Mouse (Mus musculus): ENCODE measurements around the gene Vldlr. TPM values are rescaled to one million over a fixed set of nuclear protein-coding genes. Genes with fewer than 3 reads are reported as not detected.

Gene Vldlr
- total RNA-seq, 2 experiments from 2014 or later, result 47.5 to 50.8 TPM

DNA sequence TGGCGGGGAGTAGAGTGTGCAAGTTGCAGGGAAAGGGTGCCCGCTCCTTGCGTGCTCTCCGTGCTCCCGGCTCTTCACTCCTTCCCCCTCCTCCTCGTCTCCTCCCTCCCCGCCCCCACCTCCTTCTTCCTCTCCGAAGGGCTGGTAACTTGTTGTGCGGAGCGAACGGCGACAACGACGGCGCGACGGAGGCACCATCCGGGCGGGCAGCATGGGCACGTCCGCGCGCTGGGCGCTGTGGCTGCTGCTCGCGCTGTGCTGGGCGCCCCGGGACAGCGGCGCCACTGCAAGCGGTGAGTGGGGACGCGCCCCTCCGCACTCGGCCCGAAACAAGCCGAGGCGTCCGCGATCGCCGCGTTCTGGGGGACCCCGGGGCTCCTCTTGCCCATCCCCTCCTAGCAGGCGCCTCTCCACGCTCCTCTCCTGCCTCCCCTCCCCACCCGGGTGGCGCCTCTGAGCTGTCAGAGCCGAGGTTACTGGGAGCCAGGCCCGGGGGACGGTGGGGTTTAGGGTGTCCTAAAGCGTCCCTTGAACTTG, 1.2 kb downstream of the Vldlr start:
- DNase-seq (ENCODE audit: low spot score in 2 of 2), result peak; percentile 52 to 60
- no peak for TF ChIP-seq CTCF (conservative IDR thresholded peaks at IDR 0.05)
- H3K4me3 ChIP-seq, result peak overlapping the region; percentile 86
- peak overlapping the region; percentile 99 for H3K27ac ChIP-seq

DNA sequence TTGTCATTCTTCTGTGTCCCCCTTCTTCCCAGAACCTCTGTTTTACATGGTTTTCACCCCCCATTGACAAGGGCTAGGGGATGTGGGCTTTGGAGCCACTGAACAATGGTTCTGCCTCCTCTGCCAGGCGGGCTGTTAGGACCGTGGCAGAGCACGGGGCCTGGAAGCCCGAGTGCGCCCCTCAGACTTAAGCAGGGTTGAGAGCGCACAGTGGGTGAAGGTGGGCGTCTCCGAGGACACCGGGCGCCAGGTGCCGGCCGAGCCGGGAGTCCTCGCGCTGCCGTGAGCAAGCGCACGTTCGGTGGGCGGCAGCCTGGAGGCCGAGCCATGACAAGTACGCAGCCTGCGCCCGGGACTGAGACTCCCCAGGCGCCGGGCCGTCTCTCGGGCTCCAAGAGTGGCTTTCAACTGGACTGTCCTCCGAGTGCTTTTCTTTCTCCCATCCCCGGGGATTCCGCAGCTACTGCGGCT, 1.7 kb downstream of the Vldlr start:
- no peak for TF ChIP-seq CTCF (conservative IDR thresholded peaks at IDR 0.05)
- DNase-seq (ENCODE audit: low spot score in 2 of 2), result peak in 1 of 2 experiments; percentile 46
- Histone ChIP-seq H3K4me3 (peak overlapping the region; percentile 86), H3K27ac (peak overlapping the region; percentile 99)

DNA sequence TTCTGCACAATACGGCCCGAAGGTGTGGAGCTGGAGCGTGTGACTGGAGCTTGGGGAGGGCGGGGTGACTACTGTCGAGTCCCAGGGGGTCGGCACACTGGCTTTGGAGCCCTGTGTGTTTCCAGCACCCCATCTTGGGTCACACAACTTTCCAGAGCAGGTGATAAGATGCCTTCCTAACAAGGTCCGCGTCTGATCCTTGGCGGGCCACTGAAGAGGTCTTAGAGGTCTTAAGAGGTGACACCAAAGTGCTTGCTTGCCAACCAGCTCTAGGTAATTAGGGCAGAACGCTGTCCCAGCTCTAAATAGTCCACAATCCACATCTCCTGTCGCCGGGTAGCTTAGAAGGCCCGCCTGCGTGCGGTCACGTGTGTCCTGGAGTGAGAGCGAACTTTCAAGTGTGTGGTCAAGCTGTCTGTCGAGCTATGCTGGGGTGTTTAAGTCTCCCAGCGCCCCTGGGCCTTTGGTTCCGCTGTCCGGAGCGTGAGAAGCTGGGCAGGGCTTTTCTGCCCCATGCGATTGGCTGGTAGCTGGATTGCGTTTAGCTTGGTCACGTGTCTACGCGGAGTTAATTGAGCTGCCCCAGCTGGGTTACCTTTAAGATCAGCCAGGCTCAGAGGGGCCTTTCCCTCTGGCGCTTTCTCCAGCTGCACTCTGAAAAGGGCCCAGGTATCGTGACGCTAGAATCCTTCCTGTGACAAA, 2.4 kb downstream of the Vldlr start:
- DNase-seq (ENCODE audit: low spot score in 2 of 2), result peak; percentile 61 to 64
- no peak for TF ChIP-seq CTCF (conservative IDR thresholded peaks at IDR 0.05)
- peak overlapping the region; percentile 99 for H3K27ac ChIP-seq

DNA sequence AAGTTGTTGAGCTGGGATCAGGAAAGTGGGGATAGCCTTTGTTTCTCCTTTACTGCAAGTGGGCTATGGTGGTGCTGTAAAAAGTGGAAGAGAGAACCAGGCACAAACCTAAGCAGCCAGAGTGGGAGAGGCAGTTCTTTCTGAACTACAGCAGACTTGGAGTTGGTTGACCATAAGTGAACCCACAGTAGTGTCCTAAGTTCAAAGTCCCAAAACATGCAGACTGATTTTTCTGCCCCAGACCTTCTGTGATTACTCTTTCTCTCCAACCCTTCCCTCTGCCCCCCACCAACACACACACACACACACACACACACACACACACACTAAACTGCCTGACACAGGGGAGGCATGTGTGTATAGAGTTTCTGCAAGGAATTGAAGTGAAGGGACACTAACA, 3.3 kb downstream of the Vldlr start:
- no peak for DNase-seq (ENCODE audit: low spot score in 2 of 2)
- no peak for TF ChIP-seq CTCF (conservative IDR thresholded peaks at IDR 0.05)
- H3K4me3 ChIP-seq, result no peak overlapping the region
- peak overlapping the region; percentile 99; the same call in 1 of the 2 replicates for H3K27ac ChIP-seq

More for the DNA sequence above, 2.4 kb downstream of the Vldlr start:
- H3K4me3 ChIP-seq, result peak overlapping the region; percentile 86

DNA sequence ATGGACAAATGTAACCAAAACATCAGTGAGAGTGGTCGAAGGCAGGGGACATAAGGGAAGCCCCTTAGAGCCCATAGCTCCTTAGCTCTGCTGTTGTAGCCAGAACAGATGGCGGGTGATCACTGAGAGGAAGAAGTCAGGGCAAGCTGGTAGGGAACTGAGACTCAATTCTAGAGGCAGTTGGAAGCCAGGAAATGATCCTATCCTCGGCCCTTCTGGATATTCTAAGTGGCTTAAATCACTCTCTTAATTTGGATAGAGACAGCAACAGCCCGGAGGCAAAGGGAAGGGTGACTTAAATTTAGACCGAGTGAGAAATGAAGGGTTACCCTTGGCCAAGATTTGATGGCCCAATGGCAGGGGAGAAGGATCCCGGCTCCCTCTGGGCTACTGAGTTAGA, 6.8 kb downstream of the Vldlr start:
- no peak overlapping the region for H3K4me3 ChIP-seq
- no peak for TF ChIP-seq CTCF (conservative IDR thresholded peaks at IDR 0.05)
- DNase-seq (ENCODE audit: low spot score in 2 of 2), result no peak
- H3K27ac ChIP-seq, result peak overlapping the region; percentile 65; the same call in 1 of the 2 replicates

DNA sequence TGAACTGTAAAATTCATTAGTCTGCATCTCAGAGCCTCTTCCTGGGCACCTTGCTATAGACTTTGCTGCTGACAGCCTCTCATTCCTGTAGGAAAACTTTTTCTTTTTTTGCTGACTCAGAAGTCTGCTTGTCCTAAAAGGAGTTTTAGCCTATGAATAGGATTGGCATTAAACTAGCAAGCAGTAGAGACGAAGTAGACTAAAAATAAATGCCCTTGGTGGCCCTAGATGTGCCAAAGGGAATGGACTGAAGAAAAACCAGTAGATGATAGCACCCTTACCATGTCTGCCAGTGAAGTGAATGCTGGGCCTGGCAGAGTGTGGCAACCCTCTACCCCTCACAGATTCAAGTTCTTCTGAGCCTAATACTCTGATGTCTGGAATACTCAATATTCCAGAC, 8.1 kb downstream of the Vldlr start:
- H3K27ac ChIP-seq, result peak overlapping the region; percentile 65
- no peak overlapping the region for H3K4me3 ChIP-seq
- no peak for TF ChIP-seq CTCF (conservative IDR thresholded peaks at IDR 0.05)
- no peak for DNase-seq (ENCODE audit: low spot score in 2 of 2)

DNA sequence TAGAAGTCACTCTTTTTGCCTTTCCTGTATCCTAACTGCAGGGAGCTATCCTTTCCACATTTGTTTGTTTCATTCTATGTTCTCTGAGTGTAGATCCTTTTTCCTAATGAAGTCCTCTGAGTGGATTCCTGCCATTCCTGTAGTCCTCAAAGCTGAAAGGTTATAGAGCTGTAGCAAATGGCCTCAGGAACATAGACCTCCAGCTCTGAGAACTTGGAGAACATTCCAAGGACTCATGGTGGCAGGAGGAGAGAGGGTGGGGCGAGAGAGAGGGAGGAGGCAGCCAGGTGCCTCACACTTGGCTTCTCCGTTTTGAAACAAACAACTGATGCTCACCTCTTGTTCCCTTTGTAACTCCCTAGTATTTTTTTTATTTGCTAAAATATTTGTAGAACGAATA, 10.3 kb downstream of the Vldlr start:
- no peak overlapping the region for H3K4me3 ChIP-seq
- peak overlapping the region; percentile 65 for H3K27ac ChIP-seq
- no peak for TF ChIP-seq CTCF (conservative IDR thresholded peaks at IDR 0.05)
- DNase-seq (ENCODE audit: low spot score in 2 of 2), result no peak

DNA sequence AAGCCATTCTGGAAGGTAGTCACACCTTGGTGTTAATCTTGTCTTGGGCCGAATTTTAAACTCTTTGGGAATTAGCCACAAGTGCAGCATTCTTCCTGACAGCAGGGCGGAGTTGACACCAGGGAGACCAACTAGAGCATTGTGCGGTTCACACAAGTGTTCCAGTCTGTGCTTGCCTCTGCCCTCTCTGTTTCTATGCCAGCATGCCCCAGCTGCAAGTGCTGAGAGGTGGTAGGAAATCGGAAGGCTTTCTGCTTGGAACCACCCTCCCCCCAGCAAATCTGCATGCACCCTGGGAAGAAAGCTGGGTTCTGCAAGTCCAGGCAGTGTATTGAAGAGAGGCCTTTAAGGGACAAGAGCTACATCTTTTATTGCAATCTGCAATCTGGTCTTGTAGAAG, 10.8 kb downstream of the Vldlr start:
- peak; percentile 17 to 48 for DNase-seq (ENCODE audit: low spot score in 2 of 2)
- Histone ChIP-seq H3K27ac (peak overlapping the region; percentile 65), H3K4me3 (no peak overlapping the region)
- no peak for TF ChIP-seq CTCF (conservative IDR thresholded peaks at IDR 0.05)

DNA sequence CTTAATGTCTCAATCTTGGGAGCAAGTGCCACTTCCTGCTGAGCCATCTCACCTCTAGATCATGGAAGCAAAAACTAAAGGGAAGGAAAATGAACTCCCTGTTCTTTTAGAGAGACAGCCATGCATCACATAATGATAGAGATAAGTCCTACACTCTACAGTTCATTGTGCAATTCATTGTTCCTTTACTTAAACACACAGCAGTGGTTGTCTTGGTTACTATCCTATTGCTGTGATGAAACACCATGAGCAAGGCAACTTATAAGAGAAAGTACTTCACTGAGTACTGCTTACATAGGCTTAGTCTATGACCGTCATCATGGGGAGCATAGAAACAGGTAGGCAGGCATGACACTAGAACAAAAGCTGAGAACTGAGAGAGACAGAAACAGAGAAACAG, 12.0 kb downstream of the Vldlr start:
- no peak for DNase-seq (ENCODE audit: low spot score in 2 of 2)
- no peak for TF ChIP-seq CTCF (conservative IDR thresholded peaks at IDR 0.05)
- peak overlapping the region; percentile 65 for H3K27ac ChIP-seq

DNA sequence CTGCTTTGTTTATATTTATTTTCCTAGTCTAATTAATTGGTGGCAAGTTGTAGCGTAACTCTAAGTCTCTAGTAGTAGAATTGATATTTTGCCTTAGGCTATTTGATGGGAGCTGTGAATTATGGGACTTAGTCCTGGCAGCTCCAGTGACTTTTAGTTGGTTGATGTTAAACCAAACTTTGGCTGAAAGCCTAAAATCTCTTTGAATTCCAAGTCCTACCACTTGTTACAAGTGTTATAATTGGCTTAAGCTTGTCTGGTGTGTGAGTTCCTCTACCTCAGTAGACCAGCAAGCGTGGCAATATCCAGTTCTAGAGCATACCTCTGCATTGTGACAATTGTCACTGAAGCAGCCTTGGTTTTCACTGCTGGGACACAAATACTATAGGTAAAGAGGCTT, 17.1 kb downstream of the Vldlr start:
- no peak for TF ChIP-seq CTCF (conservative IDR thresholded peaks at IDR 0.05)
- Histone ChIP-seq H3K27ac (no peak overlapping the region), H3K4me3 (no peak overlapping the region)
- DNase-seq (ENCODE audit: low spot score in 2 of 2), result no peak

More for the DNA sequence above, 12.0 kb downstream of the Vldlr start:
- H3K4me3 ChIP-seq, result no peak overlapping the region

DNA sequence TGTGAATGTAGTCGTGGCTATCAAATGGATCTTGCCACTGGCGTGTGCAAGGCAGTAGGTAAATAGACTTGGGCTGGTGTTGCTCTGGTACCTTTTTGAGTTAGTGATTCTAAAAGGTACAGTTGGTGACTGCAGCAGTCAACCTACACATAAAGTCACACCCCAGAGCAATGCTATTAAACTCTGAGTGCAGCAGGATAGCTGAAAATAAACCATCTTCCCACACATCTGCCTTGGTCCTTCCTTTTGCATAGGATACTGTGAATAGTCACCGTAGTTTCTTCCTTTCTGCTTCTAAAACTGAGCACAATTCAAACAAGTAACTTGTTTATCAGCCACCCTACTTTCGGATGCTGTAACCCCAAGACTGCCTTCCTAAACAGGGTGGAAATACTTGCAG, 23.6 kb downstream of the Vldlr start:
- no peak for DNase-seq (ENCODE audit: low spot score in 2 of 2)
- Histone ChIP-seq H3K27ac (no peak overlapping the region), H3K4me3 (no peak overlapping the region)
- TF ChIP-seq CTCF (conservative IDR thresholded peaks at IDR 0.05), result no peak

DNA sequence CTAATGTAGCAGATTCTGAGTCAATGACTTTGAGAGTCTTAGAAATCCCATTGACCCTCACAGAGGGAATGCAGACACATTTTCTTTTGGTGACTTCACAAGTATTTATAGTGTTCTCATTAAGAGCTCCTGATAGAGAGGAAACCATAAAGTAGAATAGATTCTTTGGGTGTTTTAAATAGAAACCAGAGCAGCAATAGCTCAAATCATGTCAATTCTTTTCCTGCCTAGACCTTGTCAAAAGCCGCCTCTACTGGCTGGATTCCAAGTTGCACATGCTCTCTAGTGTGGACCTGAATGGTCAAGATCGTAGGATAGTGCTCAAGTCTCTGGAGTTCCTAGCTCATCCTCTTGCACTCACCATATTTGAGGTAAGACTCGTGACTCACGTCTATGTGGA, 27.2 kb downstream of the Vldlr start:
- Histone ChIP-seq H3K27ac (no peak overlapping the region), H3K4me3 (no peak overlapping the region)
- DNase-seq (ENCODE audit: low spot score in 2 of 2), result no peak
- no peak for TF ChIP-seq CTCF (conservative IDR thresholded peaks at IDR 0.05)

DNA sequence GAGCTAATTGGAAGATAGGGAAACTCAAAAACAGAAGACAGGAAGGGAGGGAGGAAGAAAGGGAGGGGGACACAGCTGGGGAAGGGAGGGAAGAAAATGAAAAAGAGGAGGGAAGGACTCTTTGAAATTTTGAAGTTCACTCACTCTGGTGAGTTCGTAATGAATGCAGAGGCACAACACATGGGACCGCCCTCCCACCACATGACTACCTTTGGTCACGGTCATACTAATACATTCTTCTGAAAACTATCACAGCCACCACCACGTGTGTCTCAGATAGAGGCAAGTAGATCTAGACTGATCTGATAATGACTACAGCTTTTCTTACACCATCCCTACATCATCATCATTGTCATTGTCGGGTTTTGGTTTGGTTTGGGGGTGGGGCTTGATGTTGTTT, 38.5 kb downstream of the Vldlr start:
- Histone ChIP-seq H3K4me3 (no peak overlapping the region), H3K27ac (no peak overlapping the region)
- no peak for DNase-seq (ENCODE audit: low spot score in 2 of 2)
- TF ChIP-seq CTCF (conservative IDR thresholded peaks at IDR 0.05), result no peak

DNA sequence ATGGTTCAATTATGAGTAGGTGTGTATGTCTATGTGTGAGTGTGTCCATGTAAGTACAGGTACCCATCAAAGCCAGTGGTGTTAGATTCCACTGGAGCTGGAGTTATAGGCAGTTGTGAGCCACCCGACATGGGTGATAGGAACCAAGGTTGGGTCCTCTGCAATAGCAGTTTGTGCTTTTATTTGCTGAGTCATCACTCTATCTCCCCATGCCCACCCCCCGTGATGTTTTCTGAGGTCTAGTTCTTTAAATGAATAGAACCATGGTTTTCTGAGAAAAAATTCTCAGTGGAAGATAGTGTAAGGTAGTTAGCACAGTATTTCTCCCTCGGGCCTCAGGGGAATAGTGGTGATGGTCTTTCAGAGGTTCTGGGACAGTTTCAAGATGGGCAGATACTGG, 39.4 kb downstream of the Vldlr start:
- DNase-seq (ENCODE audit: low spot score in 2 of 2), result no peak
- no peak for TF ChIP-seq CTCF (conservative IDR thresholded peaks at IDR 0.05)
- no peak overlapping the region for H3K4me3 ChIP-seq
- H3K27ac ChIP-seq, result no peak overlapping the region

All from layer of hippocampus, adult 2 months (tissue).